Mouse (Mus musculus): ENCODE measurements around the gene Olfr1131. TPM values are rescaled to one million over a fixed set of nuclear protein-coding genes. Genes with fewer than 3 reads are reported as not detected.
"Not testable (repeated sequence)": the region's sequence is repeated elsewhere in the genome, so short reads cannot be mapped to it uniquely, and the experiment has no call there.

Olfr1131 gene
- not detected for total RNA-seq (2021)
- long read RNA-seq, experiment 1: 0 reads
- long read RNA-seq, experiment 2: 0 reads

DNA sequence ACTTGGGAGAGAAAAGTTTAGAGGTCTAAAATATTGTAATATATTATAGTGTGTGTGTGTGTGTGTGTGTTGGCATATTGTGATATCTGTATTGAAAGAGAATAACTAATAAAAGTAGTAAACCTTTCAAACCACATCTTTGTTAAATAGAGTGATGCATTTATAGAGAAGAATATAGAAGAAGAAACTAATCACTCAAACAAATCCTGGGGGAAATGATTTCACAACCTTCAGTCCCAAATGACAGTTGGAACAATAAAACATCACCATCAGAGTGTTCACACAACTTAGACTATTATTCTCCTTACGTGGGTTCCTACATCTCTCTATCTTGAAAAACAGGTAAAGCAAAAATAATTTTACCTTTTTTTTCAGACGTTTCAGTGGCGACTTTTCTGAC lies at the start of gene Olfr1131:
Gene Olfr1131 (plus strand): TSS at position 301 of the 400 bp plus-strand sequence.
- no peak for DNase-seq (ENCODE audit: low spot score in 2 of 2)

- DNase-seq (ENCODE audit: low spot score in 2 of 2): not testable (repeated sequence)
Observed at GRCm38 (mm10) chr2:87605912-87606311, 21.0 kb upstream of the Olfr1131 start, which contains the start of gene Olfr1130. Olfr1130 (plus strand) TSS chr2:87606212.

- DNase-seq (ENCODE audit: low spot score in 2 of 2): no peak
Observed at GRCm38 (mm10) chr2:87637435-87637834, 10.5 kb downstream of the Olfr1131 start, which contains the start of gene Olfr1132. Olfr1132 (minus strand) TSS chr2:87637535.

GRCm38 (mm10) chr2:87642441-87642840 lies 15.5 kb downstream of the Olfr1131 start:
- no peak for DNase-seq (ENCODE audit: low spot score in 2 of 2)

GRCm38 (mm10) chr2:87647274-87647673 lies 20.4 kb downstream of the Olfr1131 start, which contains the start of gene Olfr1133:
Olfr1133 (minus strand) TSS chr2:87647374.
- no peak for DNase-seq (ENCODE audit: low spot score in 2 of 2)

GRCm38 (mm10) chr2:87658360-87658759 lies 31.5 kb downstream of the Olfr1131 start, which contains the start of gene Olfr1134:
Olfr1134 (minus strand) TSS chr2:87658460.
- no peak for DNase-seq (ENCODE audit: low spot score in 2 of 2)

DNA sequence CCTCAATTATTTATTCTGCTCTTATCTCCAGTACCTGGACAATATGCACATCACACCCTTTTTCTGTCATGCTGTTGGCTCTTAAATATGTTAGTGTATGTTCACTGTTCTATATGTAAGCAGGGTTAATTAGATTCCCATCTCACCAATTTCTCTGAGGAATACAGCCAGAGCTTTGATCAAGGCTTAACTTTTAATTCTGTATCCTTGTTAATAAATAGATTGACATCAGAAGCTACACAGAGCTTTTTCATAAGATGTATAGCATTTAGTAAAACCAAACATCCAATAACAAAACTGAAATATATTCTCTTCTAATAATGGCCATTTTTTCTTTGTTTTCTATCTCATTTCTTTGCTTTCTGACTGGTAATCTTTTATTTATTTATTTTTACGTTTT lies 46.7 kb downstream of the Olfr1131 start, which contains the start of gene Olfr1135:
Gene Olfr1135 (minus strand): TSS at position 101 of the 400 bp plus-strand sequence.
- DNase-seq (ENCODE audit: low spot score in 2 of 2): no peak

Other genes starting within 250 kb of the Olfr1131 start
- under 1 TPM in 1 of 2 experiments, not detected in 1; 0.06 TPM for gene Olfr1122, start 241.3 kb upstream of the Olfr1131 start, total RNA-seq (2021)
- gene Olfr1123, start 210.5 kb upstream of the Olfr1131 start, total RNA-seq (2021): not detected
- not detected for gene Olfr1124, start 196.8 kb upstream of the Olfr1131 start, total RNA-seq (2021)
- not detected for gene Olfr1126, start 173.1 kb upstream of the Olfr1131 start, total RNA-seq (2021)
- gene Pramel7, start 130.0 kb upstream of the Olfr1131 start, total RNA-seq (2021): not detected
- not detected for gene Pramel6, start 120.5 kb upstream of the Olfr1131 start, total RNA-seq (2021)
- not detected for gene Olfr153, start 95.3 kb upstream of the Olfr1131 start, total RNA-seq (2021)
- gene Olfr1128, start 81.6 kb upstream of the Olfr1131 start, total RNA-seq (2021): not detected
- gene Olfr1129, start 53.2 kb upstream of the Olfr1131 start, total RNA-seq (2021): not detected
- gene Olfr1130, start 20.9 kb upstream of the Olfr1131 start, total RNA-seq (2021): not detected
- not detected for gene Olfr1132, start 10.4 kb downstream of the Olfr1131 start, total RNA-seq (2021)
- gene Olfr1133, start 20.3 kb downstream of the Olfr1131 start, total RNA-seq (2021): not detected
- not detected for gene Olfr1134, start 31.4 kb downstream of the Olfr1131 start, total RNA-seq (2021)
- not detected for gene Olfr1135, start 46.6 kb downstream of the Olfr1131 start, total RNA-seq (2021)
- gene Olfr1136, start 66.8 kb downstream of the Olfr1131 start, total RNA-seq (2021): not detected
- gene Olfr1137, start 86.1 kb downstream of the Olfr1131 start, total RNA-seq (2021): not detected
- not detected for gene Olfr1138, start 112.9 kb downstream of the Olfr1131 start, total RNA-seq (2021)
- not detected for gene Olfr1140, start 116.6 kb downstream of the Olfr1131 start, total RNA-seq (2021)
- gene Olfr1141, start 126.9 kb downstream of the Olfr1131 start, total RNA-seq (2021): not detected
- gene Olfr152, start 152.4 kb downstream of the Olfr1131 start, total RNA-seq (2021): not detected
- gene Olfr1143, start 173.5 kb downstream of the Olfr1131 start, total RNA-seq (2021): not detected
- gene Olfr1145, start 182.7 kb downstream of the Olfr1131 start, total RNA-seq (2021): not detected
- gene Olfr1148, start 203.4 kb downstream of the Olfr1131 start, total RNA-seq (2021): not detected
- gene Olfr1150-ps1, start 216.9 kb downstream of the Olfr1131 start, total RNA-seq (2021): not detected
- not detected for gene Olfr1151, start 228.8 kb downstream of the Olfr1131 start, total RNA-seq (2021)
- not detected for gene Olfr1152, start 239.4 kb downstream of the Olfr1131 start, total RNA-seq (2021)